Mouse (Mus musculus): ENCODE data around the gene Itgav. TPM values are rescaled to one million over a fixed set of nuclear protein-coding genes. Genes with fewer than 3 reads are reported as not detected.
"Not testable (repeated sequence)": the region's sequence is repeated elsewhere in the genome, so short reads cannot be mapped to it uniquely, and the experiment has no call there.

Gene Itgav
- polyA plus RNA-seq, 1 experiment from 2014 or later: 54.9 TPM

GRCm38 (mm10) chr2:83709896-83710524 lies 14.2 kb upstream of the Itgav start:
- DNase-seq (ENCODE audit: low spot score): no peak

DNA sequence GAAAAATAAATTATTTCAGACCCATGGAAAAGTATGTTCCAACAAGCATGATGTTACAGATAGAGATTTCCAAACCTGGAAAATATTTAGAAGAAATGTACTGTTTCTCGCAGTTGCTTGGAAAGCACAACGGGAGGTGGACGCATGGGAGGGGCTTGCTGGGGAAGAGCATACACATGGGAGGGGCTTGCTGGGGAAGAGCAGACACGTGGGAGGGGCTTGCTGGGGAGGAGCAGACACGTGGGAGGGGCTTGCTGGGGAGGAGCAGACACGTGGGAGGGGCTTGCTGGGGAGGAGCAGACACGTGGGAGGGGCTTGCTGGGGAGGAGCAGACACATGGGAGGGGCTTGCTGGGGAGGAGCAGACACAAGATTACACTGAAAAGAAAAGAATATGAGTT lies 10.9 kb upstream of the Itgav start:
- DNase-seq (ENCODE audit: low spot score): not testable (repeated sequence)

DNA sequence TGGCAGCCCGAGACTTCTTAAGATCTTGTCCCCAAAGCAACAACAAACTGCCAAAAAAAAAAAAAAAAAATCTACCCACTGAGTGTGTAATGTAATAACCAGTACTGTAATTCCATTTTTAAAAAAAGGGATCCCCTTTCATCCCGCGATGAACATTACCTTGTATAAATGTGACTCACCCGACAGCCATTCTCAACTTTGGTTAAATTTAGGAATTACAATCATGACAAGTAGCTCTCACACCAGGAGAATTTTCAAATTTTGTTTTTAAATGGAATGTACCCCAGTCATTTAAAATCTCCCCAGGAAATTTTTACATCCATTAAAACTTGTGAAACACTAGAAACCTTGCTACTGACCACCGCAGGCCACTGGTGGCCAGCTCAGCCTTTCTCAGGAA lies 10.3 kb upstream of the Itgav start:
- no peak for DNase-seq (ENCODE audit: low spot score)

DNA sequence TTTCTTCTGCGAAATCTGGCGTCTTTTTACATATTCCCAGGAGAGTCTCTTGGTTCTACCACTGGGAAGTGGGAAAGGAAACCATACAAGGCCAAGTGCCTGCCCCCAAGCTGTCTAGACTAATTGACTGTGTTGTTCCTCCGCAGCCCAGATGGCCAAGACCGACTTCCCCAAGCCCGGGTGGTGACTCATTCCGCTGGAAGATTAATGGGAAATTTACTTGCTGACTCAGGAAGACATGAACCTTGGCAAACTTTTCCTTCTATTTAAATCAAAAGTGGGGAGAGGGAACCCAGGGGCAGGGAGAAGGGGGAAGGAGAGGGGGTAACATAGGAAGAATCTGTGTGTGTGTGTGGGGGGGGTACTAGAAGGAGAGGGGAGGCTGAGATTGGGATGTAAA lies 9.4 kb upstream of the Itgav start:
- DNase-seq (ENCODE audit: low spot score): no peak

GRCm38 (mm10) chr2:83718341-83718740 lies 5.9 kb upstream of the Itgav start:
- no peak for DNase-seq (ENCODE audit: low spot score)

GRCm38 (mm10) chr2:83721635-83722034 lies 2.6 kb upstream of the Itgav start:
- no peak for DNase-seq (ENCODE audit: low spot score)

GRCm38 (mm10) chr2:83722936-83723335 lies 1.3 kb upstream of the Itgav start:
- DNase-seq (ENCODE audit: low spot score): no peak

- no peak for DNase-seq (ENCODE audit: low spot score)
Observed at GRCm38 (mm10) chr2:83723346-83723745, 851 bp upstream of the Itgav start.

- peak; percentile 53 for DNase-seq (ENCODE audit: low spot score)
Observed at GRCm38 (mm10) chr2:83724827-83725730, 882 bp downstream of the Itgav start.

- DNase-seq (ENCODE audit: low spot score): no peak
Observed at GRCm38 (mm10) chr2:83725796-83726195, 1.6 kb downstream of the Itgav start.

DNA sequence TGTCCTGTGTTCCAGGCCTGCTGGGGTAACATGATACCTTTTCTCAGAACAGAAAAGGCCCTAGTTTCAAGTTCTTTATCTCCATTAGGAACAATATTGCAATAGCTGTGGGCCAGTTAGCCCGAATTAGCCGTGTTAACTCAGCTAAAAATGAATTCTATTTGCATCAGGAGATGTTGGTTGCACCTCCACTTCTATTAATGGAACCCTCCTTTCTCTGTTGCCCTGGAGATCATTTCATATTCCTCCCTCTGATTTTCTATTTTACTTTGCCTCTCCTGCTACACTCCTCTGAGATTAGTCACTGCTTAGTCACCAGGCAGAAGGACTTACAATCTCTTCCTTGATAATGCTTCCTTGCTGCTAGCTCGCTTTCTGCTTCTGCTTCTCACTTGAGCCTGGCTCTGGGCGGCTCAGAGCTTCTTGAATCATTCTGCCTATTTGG lies 4.1 kb downstream of the Itgav start:
- DNase-seq (ENCODE audit: low spot score): no peak

- DNase-seq (ENCODE audit: low spot score): no peak
Observed at GRCm38 (mm10) chr2:83729339-83729738, 5.1 kb downstream of the Itgav start.

GRCm38 (mm10) chr2:83732896-83733295 lies 8.7 kb downstream of the Itgav start:
- no peak for DNase-seq (ENCODE audit: low spot score)

DNA sequence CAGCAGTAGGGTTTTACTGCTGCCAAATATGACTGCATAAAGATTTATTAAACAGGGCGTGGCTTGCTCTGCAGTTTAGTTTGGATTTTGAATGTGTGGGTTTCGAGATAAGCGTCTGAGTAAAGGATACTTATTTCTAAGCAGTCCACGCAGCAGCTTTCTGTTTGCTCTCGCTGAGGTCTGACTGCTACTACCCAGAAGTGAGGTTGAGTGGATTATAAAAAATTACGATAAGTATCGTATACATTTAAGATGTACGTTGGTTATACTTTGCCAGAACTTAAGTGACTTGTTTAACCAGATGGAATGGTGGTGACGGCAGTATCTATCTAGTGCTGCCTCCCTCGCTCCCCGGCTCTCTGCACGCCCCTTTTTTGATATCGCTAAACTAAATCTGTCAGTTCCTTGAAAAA lies 9.8 kb downstream of the Itgav start:
- no peak for DNase-seq (ENCODE audit: low spot score)

DNA sequence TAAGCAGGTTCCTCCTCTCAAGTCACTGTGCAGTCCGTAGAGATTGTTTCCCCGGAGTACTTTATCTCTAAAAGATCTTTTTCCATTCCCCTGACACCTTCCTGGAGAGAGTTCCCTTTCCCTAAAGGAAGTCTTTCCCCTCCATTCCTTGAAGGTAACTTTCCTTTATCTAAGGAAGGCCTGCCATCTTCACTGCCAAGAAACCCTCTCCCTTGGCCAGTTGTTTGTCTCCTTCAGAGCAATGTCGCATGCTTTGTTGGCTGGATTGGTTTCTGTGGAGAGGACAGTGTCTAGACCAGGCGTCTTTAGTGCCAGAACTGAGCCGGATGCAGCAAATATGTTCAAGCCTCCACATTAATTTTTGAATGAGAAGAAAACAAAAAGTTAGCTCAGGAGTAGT lies 11.1 kb downstream of the Itgav start:
- DNase-seq (ENCODE audit: low spot score): no peak

DNA sequence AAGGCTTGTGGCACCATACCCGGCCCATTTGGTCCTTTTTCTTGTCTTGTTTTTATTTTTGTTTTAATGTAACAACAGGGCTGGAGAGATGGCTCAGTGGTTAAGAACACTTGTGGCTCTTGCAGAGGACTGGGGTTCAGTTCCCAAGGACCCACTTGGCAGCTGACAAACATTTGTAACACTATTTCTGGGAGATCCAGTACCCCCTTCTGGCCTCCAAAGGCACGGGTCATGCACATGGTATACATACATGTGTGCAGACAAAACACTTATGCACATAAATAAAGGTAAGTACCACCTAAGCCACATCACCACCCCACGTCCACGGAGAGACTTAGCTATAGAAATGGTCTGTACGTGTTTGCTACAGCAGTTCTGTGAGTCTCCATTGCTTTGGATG lies 12.6 kb downstream of the Itgav start:
- DNase-seq (ENCODE audit: low spot score): no peak

DNA sequence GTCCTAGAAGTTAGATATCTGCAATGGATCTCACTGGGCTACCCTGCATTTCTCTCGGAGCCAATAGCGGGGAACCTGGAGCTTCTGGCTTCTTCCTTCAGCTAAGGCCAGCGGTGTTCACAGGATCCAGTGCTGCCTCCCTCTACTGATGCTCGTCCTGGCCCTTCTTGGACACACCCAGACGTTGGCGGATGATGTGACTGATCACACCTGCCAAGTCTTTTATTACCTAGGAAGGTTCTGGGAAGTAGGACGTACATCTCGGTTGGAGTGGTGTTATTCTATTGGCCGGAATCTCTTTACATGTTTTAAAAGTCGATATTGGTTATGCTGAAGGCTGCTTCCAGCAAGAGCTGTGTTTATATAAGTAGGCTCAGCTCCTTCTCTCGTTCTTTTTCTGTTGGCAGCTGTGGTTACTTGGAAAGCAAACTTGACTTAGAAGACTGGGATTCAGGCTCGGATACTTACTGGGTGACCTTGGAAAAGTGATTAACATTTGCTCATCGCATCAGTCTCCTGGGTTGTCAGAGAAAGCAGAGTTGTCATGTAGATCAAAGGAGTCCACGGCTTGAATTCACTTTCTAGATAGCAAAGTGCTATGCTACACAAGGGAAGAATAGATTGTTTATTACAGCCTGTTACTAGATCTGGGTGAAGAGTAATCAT lies 14.5 kb downstream of the Itgav start:
- no peak for DNase-seq (ENCODE audit: low spot score)

GRCm38 (mm10) chr2:83739461-83740124 lies 15.4 kb downstream of the Itgav start:
- DNase-seq (ENCODE audit: low spot score): no peak

GRCm38 (mm10) chr2:83740601-83741031 lies 16.4 kb downstream of the Itgav start:
- no peak for DNase-seq (ENCODE audit: low spot score)

- no peak for DNase-seq (ENCODE audit: low spot score)
Observed at GRCm38 (mm10) chr2:83742210-83742609, 18.0 kb downstream of the Itgav start.

DNA sequence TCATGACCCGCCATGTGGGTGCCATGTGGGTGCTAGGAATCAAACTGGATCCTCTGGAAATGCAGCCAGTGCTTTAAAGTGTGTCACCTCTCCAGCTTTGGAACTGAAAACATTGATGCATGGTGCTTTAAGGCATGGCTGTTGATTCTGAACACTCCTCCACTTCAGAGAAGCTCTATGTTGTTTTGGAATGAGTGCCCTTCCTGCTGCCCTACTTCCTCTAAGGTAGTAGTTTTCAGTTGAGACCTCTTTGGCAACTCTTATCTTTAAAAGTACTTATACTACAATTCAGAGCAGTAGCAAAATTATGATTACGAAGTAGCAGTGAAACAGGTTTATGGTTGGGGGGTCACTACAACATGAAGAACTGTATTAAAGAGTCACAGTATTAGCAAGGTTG lies 18.6 kb downstream of the Itgav start:
- no peak for DNase-seq (ENCODE audit: low spot score)
